Mouse (Mus musculus) adrenal gland, postnatal 36 days (tissue): Measurements from ENCODE around the gene Zfp488. TPM values are rescaled to one million over a fixed set of nuclear protein-coding genes. Genes with fewer than 3 reads are reported as not detected.

Experiments used
- DNase-seq, 2 experiments: peaks; one replicate each; pipeline ENCODE4 v3.0.0; 2021; ENCODE audit warnings: mixed read lengths in 1 of 2
- long read RNA-seq, 2 experiments: library from polyadenylated mRNA; stranded (forward); transcript quantifications; one replicate each; pipeline ENCODE4 v2.0.0; 2021; ENCODE audit warnings: borderline sequencing depth in 2 of 2
- total RNA-seq, 2 experiments: library from RNA; stranded (reverse); gene quantifications; 2 replicates each; pipeline ENCODE4 v1.2.3; 2021

Zfp488 gene
- not detected for total RNA-seq
- long read RNA-seq, experiment 1, result 0 reads
- long read RNA-seq, experiment 2, result 0 reads

GRCm38 (mm10) chr14:33978604-33979059 is at the start of gene Zfp488:
Gene Zfp488, minus strand, starts transcription at chr14:33978764.
- DNase-seq, result no peak

GRCm38 (mm10) chr14:34026710-34027109 is 48.1 kb upstream of the Zfp488 start:
- DNase-seq, result no peak

GRCm38 (mm10) chr14:34016938-34017337 is 38.4 kb upstream of the Zfp488 start:
- DNase-seq, result no peak

- DNase-seq, result no peak
Observed at GRCm38 (mm10) chr14:34016381-34016780, 37.8 kb upstream of the Zfp488 start, which contains the start of gene Gm5460. Gene Gm5460, plus strand, starts transcription at chr14:34016758.

- no peak for DNase-seq
Observed at GRCm38 (mm10) chr14:34015063-34015462, 36.5 kb upstream of the Zfp488 start, which contains the start of gene Gm30083. Gene Gm30083, minus strand, starts transcription at chr14:34015182.

GRCm38 (mm10) chr14:34002358-34002757 is 23.8 kb upstream of the Zfp488 start:
- DNase-seq, result no peak

GRCm38 (mm10) chr14:34001445-34001844 is 22.9 kb upstream of the Zfp488 start:
- no peak for DNase-seq

GRCm38 (mm10) chr14:34000076-34000475 is 21.5 kb upstream of the Zfp488 start:
- no peak for DNase-seq

- no peak for DNase-seq
Observed at GRCm38 (mm10) chr14:33997427-33997826, 18.9 kb upstream of the Zfp488 start.

- DNase-seq, result no peak
Observed at GRCm38 (mm10) chr14:33993521-33994289, 15.1 kb upstream of the Zfp488 start.

- no peak for DNase-seq
Observed at GRCm38 (mm10) chr14:33993051-33993450, 14.5 kb upstream of the Zfp488 start.

GRCm38 (mm10) chr14:33991971-33992370 is 13.4 kb upstream of the Zfp488 start:
- DNase-seq, result no peak

GRCm38 (mm10) chr14:33989201-33989600 is 10.6 kb upstream of the Zfp488 start:
- no peak for DNase-seq

- no peak for DNase-seq
Observed at GRCm38 (mm10) chr14:33977748-33978147, 816 bp downstream of the Zfp488 start.

GRCm38 (mm10) chr14:33974752-33975151 is 3.8 kb downstream of the Zfp488 start:
- no peak for DNase-seq

GRCm38 (mm10) chr14:33972679-33973078 is 5.9 kb downstream of the Zfp488 start:
- DNase-seq, result peak; percentile 15 to 17

- DNase-seq, result no peak
Observed at GRCm38 (mm10) chr14:33965675-33966074, 12.9 kb downstream of the Zfp488 start.

- DNase-seq, result peak; percentile 55 to 63
Observed at GRCm38 (mm10) chr14:33959341-33959740, 19.2 kb downstream of the Zfp488 start.

- DNase-seq, result no peak
Observed at GRCm38 (mm10) chr14:33958841-33959240, 19.7 kb downstream of the Zfp488 start.

GRCm38 (mm10) chr14:33958186-33958585 is 20.4 kb downstream of the Zfp488 start:
- DNase-seq, result no peak

GRCm38 (mm10) chr14:33956055-33956454 is 22.5 kb downstream of the Zfp488 start:
- DNase-seq, result no peak

- no peak for DNase-seq
Observed at GRCm38 (mm10) chr14:33953761-33954160, 24.8 kb downstream of the Zfp488 start, which contains the start of gene Rbp3. Gene Rbp3, plus strand, starts transcription at chr14:33954003.

- DNase-seq, result no peak
Observed at GRCm38 (mm10) chr14:33952233-33952981, 26.2 kb downstream of the Zfp488 start.
